Mouse (Mus musculus) limb, embryonic 12.5 days (tissue): ENCODE results near the gene Cdkal1. TPM values are rescaled to one million over a fixed set of nuclear protein-coding genes. Genes with fewer than 3 reads are reported as not detected.
A peak's percentile ranks its signal among the peaks of the same experiment; 100 is the strongest.

Source experiments
- ATAC-seq: fragments of 200-750 bp; cut with Nextera tagmentation; 2 replicates; pipeline ENCODE4 v1.8.0; 2017; ENCODE audit warnings: low read depth, moderate TSS enrichment; ENCODE audit not compliant: insufficient number of reproducible peaks, insufficient read depth, low FRiP score, low TSS enrichment
- H3K27ac ChIP-seq: fragments of 300-500 bp; sonication (generic); 2 replicates; pipeline ENCODE4 v1.5.1; 2016; ENCODE audit warnings: mild to moderate bottlenecking, moderate library complexity
- H3K27me3 ChIP-seq: fragments of 300-500 bp; sonication (generic); 2 replicates; pipeline ENCODE4 v1.6.1; 2016; ENCODE audit warnings: mild to moderate bottlenecking, moderate library complexity
- H3K36me3 ChIP-seq: fragments of 300-500 bp; sonication (generic); 2 replicates; pipeline ENCODE4 v1.6.1; 2016; ENCODE audit warnings: mild to moderate bottlenecking, moderate library complexity
- H3K4me1 ChIP-seq: fragments of 300-500 bp; sonication (generic); replicated peaks from 2 replicates; pipeline ENCODE4 v1.6.1; 2016
- H3K4me2 ChIP-seq: fragments of 300-500 bp; sonication (generic); 2 replicates; pipeline ENCODE4 v1.6.1; 2016; ENCODE audit warnings: mild to moderate bottlenecking, moderate library complexity
- H3K4me3 ChIP-seq: fragments of 300-500 bp; sonication (generic); replicated peaks from 2 replicates; pipeline ENCODE4 v1.5.1; 2016; ENCODE audit warnings: mild to moderate bottlenecking
- H3K9ac ChIP-seq: fragments of 300-500 bp; sonication (generic); replicated peaks from 2 replicates; pipeline ENCODE4 v1.6.1; 2016; ENCODE audit warnings: mild to moderate bottlenecking, moderate library complexity
- H3K9me3 ChIP-seq: fragments of 300-500 bp; sonication (generic); 2 replicates; pipeline ENCODE4 v1.6.1; 2016; ENCODE audit warnings: mild to moderate bottlenecking, moderate library complexity
- WGBS: fragments of 180-500 bp; shearing (Covaris S2); methylation state at CpG from one replicate; pipeline ENCODE4 v1.1.7; 2016; 5-methylcytosine and 5-hydroxymethylcytosine counted together
- polyA plus RNA-seq: library from polyadenylated mRNA; unstranded; fragments of >200 nt; fragmentation: Nextera tagmentation; extraction: Ambion mirVana; gene quantifications from 2 replicates; pipeline ENCODE4 v1.2.1, GENCODE M21; 2016

Gene Cdkal1
- polyA plus RNA-seq, 1 experiment from 2014 or later = 42.4 TPM

- H3K4me2 ChIP-seq = no peak overlapping the region
- H3K9ac ChIP-seq = no peak overlapping the region
- ATAC-seq = no peak
- H3K4me3 ChIP-seq = no peak overlapping the region
- H3K9me3 ChIP-seq = no peaks in the 10 kb centered on the region
- H3K27me3 ChIP-seq = no peaks in the 10 kb centered on the region
- no peaks in the 10 kb centered on the region for H3K36me3 ChIP-seq
- peaks cover 10% of the 10 kb centered on the region for H3K4me1 ChIP-seq
- 37% methylated on average over 5 of the region's 5 CpGs for WGBS
- H3K27ac ChIP-seq = peak overlapping the region; percentile 57
These were observed 677.5 kb downstream of the Cdkal1 start for GRCm38 (mm10) chr13:29177889-29178486.

DNA sequence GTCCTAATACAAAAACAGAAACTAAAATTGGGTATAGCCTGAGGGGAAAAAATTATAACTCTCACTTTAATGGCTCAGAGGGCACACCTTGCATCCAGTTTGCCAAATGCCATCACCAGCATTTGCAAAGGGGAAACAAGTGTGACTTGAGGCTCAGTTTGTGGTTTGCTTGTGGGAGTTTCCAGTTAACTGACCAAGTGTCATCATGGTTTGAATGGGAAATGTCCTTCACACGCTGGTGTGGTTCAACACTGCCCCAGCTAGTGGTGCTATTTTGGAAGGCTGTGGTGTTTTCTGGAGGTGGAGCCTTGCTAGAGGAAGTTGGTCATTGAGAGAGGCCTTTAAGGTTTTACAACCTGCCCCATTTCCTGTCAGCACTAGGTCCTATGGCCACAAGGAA lies 686.1 kb downstream of the Cdkal1 start:
- Histone ChIP-seq H3K4me3 (no peak overlapping the region), H3K4me2 (no peak overlapping the region), H3K36me3 (no peaks in the 10 kb centered on the region), H3K9me3 (no peaks in the 10 kb centered on the region), H3K27me3 (no peaks in the 10 kb centered on the region), H3K9ac (no peak overlapping the region), H3K27ac (no peak overlapping the region), H3K4me1 (0 out of 2 replicates have a peak, but pooled peaks cover 10% of the 10 kb centered on the region)
- no peak for ATAC-seq
- 17% methylated on average over 1 of the region's 1 CpGs for WGBS

DNA sequence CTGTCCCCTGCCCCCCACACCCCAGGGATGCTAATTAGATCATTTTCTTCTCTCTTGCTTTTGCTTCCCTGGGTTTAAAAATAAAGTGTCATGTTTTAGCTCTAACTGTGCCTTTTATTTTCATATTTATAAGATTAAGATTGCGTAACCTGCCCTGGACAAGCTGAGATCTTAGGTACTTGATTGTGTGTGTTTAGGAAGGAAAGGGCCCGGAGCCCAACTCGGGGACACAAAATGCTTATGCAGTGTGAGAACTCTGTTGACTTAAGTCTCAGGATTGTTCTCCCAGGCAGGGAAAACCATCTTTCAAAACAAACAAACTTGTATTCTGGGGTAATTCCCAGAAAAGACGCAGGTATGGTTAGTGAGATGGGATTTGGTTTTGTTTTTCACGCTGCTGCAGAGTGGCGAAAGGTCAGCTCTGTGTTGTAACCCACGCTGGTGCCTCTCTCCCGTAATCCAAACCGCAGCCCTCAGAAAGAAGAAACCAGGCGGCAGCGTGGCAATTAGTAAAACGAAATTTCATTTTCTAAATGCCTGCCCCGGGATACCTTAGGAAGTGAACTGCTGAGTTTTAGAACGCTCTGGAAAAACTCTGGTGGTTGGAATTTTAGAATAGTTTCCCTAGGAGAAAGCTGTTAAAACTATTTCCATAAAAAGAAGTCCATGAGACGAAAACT lies 690.5 kb downstream of the Cdkal1 start:
- WGBS = 52% methylated on average over 15 of the region's 15 CpGs
- Histone ChIP-seq H3K27me3 (no peaks in the 10 kb centered on the region), H3K36me3 (no peaks in the 10 kb centered on the region), H3K9ac (no peak overlapping the region), H3K4me1 (0 out of 2 replicates have a peak, but pooled peaks cover 10% of the 10 kb centered on the region), H3K4me3 (no peak overlapping the region), H3K27ac (0 out of 2 replicates have a peak overlapping the region, but pooled peaks have one; percentile 42), H3K4me2 (no peak overlapping the region), H3K9me3 (no peaks in the 10 kb centered on the region)
- no peak for ATAC-seq

DNA sequence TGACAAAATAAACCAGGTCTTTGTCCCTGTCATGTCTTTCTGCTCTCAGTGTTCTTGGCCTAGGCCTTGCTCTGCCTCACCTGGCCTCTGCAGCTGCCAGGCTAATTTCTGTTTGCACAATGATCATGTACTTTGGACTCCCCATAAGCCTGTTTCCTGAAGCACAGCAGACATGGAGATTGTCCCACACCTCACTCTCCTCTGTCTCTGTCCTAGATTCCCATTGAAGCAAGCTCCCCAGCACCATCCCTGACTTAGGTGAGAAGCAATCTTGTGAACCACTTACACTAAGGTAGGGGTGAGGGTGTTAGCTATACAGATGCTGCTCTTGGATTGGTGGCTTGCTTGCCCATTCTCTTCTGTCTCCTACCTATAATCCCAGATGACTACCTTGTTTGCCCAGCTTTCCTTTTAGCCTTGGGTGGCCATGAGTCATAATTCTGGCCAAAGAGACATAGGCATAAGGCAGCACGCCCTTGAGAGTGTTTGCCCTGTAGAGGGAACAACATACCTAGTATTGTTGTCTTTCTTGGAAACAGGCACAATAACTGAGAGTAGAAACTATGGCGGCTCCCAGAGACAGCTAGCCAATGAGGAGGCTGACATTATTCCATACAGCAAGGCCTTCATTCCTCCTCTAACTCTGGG lies 692.5 kb downstream of the Cdkal1 start:
- no peak overlapping the region for H3K27ac ChIP-seq

DNA sequence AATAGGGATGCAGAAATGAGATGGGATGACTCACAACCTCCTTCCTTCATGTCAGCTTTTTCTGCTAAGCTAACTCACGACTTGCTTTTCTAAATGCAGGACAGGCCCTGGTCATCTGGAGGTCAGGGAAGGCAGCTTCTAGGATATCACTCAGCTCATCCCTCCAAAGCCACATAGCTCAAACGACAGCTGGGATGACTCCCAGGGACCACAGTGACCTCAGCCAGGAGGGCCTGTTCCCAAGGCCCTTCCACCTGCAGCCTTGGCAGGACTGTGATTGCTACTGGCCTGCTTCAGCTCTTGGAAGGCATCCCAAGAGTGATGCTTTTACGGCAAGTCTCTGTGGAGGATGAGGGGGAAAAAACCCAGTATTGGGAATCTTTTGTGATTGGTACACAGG lies 693.0 kb downstream of the Cdkal1 start:
- 43% methylated on average over 3 of the region's 3 CpGs for WGBS
- no peak overlapping the region for H3K4me2 ChIP-seq
- no peaks in the 10 kb centered on the region for H3K9me3 ChIP-seq
- no peak overlapping the region for H3K9ac ChIP-seq
- H3K27me3 ChIP-seq = no peaks in the 10 kb centered on the region
- H3K4me1 ChIP-seq = 0 out of 2 replicates have a peak, but pooled peaks cover 10% of the 10 kb centered on the region
- H3K4me3 ChIP-seq = no peak overlapping the region
- no peaks in the 10 kb centered on the region for H3K36me3 ChIP-seq
- H3K27ac ChIP-seq = no peak overlapping the region
- ATAC-seq = no peak

More for the DNA sequence above, 692.5 kb downstream of the Cdkal1 start:
- no peak overlapping the region for H3K4me2 ChIP-seq
- H3K27me3 ChIP-seq = no peaks in the 10 kb centered on the region
- H3K4me3 ChIP-seq = no peak overlapping the region
- no peaks in the 10 kb centered on the region for H3K9me3 ChIP-seq
- no peak overlapping the region for H3K9ac ChIP-seq
- ATAC-seq = no peak
- 87% methylated on average over 2 of the region's 2 CpGs for WGBS
- no peaks in the 10 kb centered on the region for H3K36me3 ChIP-seq
- 0 out of 2 replicates have a peak, but pooled peaks cover 10% of the 10 kb centered on the region for H3K4me1 ChIP-seq

DNA sequence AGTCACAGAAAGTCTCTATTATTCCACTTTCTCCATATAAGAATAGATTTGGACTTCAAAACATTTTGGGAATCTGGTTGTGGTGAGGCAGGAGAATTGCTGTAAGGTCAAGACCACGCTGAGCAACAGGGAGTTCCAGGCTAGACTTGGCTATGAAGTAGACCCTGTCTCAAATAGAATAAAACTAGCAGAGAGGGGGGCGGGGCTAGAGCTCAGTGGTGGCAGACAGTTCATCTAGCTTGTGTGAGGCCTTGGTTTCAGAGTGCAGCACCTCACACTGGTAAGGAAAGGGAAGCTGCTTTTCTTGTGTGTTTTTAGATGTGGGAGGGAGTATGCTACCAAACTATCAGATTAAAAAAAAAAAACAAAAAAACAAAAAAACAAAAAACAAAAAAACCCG lies 694.0 kb downstream of the Cdkal1 start:
- no peaks in the 10 kb centered on the region for H3K36me3 ChIP-seq
- H3K4me3 ChIP-seq = no peak overlapping the region
- no peak overlapping the region for H3K9ac ChIP-seq
- no peak overlapping the region for H3K4me2 ChIP-seq
- 87% methylated on average over 3 of the region's 3 CpGs for WGBS
- H3K9me3 ChIP-seq = no peaks in the 10 kb centered on the region
- no peak for ATAC-seq
- no peak overlapping the region for H3K27ac ChIP-seq
- 0 out of 2 replicates have a peak, but pooled peaks cover 10% of the 10 kb centered on the region for H3K4me1 ChIP-seq
- H3K27me3 ChIP-seq = no peaks in the 10 kb centered on the region

GRCm38 (mm10) chr13:29156703-29157102 lies 698.8 kb downstream of the Cdkal1 start:
- H3K4me3 ChIP-seq = no peak overlapping the region
- 14% methylated on average over 4 of the region's 4 CpGs for WGBS

DNA sequence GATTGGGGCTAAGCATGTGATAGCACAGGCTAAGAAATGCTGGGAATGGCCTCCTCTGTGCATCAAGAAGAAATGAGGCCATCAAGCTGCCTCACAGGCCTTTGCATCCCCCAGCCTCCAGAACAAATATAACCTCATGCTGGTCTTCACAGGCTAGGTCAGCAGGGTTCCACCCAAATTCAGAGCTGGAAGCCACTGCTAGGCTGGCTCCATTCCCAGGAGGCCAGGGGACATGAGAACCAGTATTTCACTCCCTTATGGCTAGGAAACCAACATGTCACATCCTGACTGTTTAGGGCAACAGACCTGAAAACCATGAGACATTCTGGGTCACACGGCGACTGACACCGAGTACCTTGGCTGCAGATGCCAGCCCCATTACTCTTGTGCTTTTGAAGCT lies 700.2 kb downstream of the Cdkal1 start:
- no peaks in the 10 kb centered on the region for H3K9me3 ChIP-seq
- WGBS = 82% methylated on average over 3 of the region's 3 CpGs
- H3K27me3 ChIP-seq = no peaks in the 10 kb centered on the region
- ATAC-seq = no peak
- no peaks in the 10 kb centered on the region for H3K36me3 ChIP-seq
- no peak overlapping the region for H3K4me3 ChIP-seq
- no peak overlapping the region for H3K4me2 ChIP-seq
- no peak overlapping the region for H3K9ac ChIP-seq
- no peak overlapping the region for H3K27ac ChIP-seq
- H3K4me1 ChIP-seq = no peaks in the 10 kb centered on the region

More at GRCm38 (mm10) chr13:29156703-29157102, 698.8 kb downstream of the Cdkal1 start:
- no peaks in the 10 kb centered on the region for H3K4me1 ChIP-seq
- H3K27ac ChIP-seq = no peak overlapping the region
- H3K4me2 ChIP-seq = no peak overlapping the region
- H3K9me3 ChIP-seq = no peaks in the 10 kb centered on the region
- H3K36me3 ChIP-seq = no peaks in the 10 kb centered on the region
- no peaks in the 10 kb centered on the region for H3K27me3 ChIP-seq
- no peak for ATAC-seq
- H3K9ac ChIP-seq = no peak overlapping the region

DNA sequence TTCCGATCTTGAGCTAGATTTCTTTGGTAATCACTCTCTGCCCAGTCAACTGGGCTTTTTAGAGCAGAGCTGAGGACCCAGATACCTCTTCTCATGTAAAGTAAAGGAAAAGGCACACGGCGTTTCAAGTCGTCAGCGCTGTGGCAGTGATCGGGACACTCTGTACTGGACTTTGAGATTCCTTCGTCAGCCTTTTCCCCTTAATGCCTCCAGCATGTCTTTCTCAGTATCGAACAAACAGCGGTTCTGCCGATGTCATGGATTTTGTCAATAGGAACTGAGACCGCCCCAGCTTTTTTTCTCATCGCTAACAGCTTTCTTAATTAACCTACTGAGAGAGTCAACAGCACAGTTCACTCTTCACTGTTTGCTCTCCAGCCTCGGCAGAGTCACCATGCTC lies 705.4 kb downstream of the Cdkal1 start:
- Histone ChIP-seq H3K4me3 (no peak overlapping the region), H3K9me3 (no peaks in the 10 kb centered on the region), H3K4me1 (no peaks in the 10 kb centered on the region), H3K4me2 (no peak overlapping the region), H3K36me3 (no peaks in the 10 kb centered on the region), H3K27ac (no peak overlapping the region), H3K9ac (no peak overlapping the region), H3K27me3 (no peaks in the 10 kb centered on the region)
- no peak for ATAC-seq
- WGBS = 86% methylated on average over 13 of the region's 13 CpGs

DNA sequence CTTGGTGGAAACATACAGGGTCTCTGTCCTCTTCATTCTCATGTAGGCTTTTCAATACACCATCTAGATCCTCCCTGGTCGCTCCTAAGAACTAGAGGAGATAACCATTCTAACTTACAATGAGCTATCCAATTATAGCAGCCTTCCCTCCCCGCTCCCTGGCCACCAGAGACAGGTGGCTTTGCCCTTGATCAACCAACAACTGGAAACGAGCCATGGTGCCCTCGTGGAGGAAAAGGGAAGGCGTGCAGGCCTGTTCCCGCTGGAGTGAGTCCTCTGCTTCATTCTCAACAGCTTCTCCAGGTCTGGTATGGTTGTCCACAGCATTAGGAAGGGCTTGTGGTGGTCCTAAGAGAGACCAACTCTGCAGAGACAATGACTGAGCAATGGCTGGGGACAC lies 706.1 kb downstream of the Cdkal1 start:
- Histone ChIP-seq H3K4me2 (no peak overlapping the region), H3K27ac (no peak overlapping the region), H3K9ac (no peak overlapping the region), H3K27me3 (no peaks in the 10 kb centered on the region), H3K4me1 (no peaks in the 10 kb centered on the region), H3K36me3 (no peaks in the 10 kb centered on the region), H3K4me3 (no peak overlapping the region), H3K9me3 (no peaks in the 10 kb centered on the region)
- 85% methylated on average over 6 of the region's 6 CpGs for WGBS
- ATAC-seq = no peak

- ATAC-seq = no peak
- Histone ChIP-seq H3K4me2 (no peak overlapping the region), H3K36me3 (no peaks in the 10 kb centered on the region), H3K4me3 (no peak overlapping the region), H3K4me1 (no peaks in the 10 kb centered on the region), H3K9ac (no peak overlapping the region), H3K27me3 (no peaks in the 10 kb centered on the region), H3K9me3 (no peaks in the 10 kb centered on the region), H3K27ac (no peak overlapping the region)
- WGBS = 88% methylated on average over 9 of the region's 9 CpGs
These were observed 706.9 kb downstream of the Cdkal1 start for GRCm38 (mm10) chr13:29148616-29149015.
